Mouse (Mus musculus): ENCODE results near the gene Pnmal1. TPM values are rescaled to one million over a fixed set of nuclear protein-coding genes. Genes with fewer than 3 reads are reported as not detected.

The Pnmal1 gene
- total RNA-seq, 1 experiment from 2014 or later, result 4.6 TPM

GRCm38 (mm10) chr7:16995345-16995744 is 35.9 kb downstream of the Pnmal1 start:
- DNase-seq, result no peak

GRCm38 (mm10) chr7:16999233-16999632 is 39.8 kb downstream of the Pnmal1 start:
- DNase-seq, result no peak

GRCm38 (mm10) chr7:16999650-17000049 is 40.2 kb downstream of the Pnmal1 start:
- DNase-seq, result peak; percentile 93

- peak; percentile 89 for DNase-seq
These were observed 43.1 kb downstream of the Pnmal1 start for GRCm38 (mm10) chr7:17002375-17003195.

- DNase-seq, result no peak
These were observed 43.9 kb downstream of the Pnmal1 start for GRCm38 (mm10) chr7:17003230-17003960.

GRCm38 (mm10) chr7:17004716-17005115 is 45.2 kb downstream of the Pnmal1 start:
- no peak for DNase-seq

GRCm38 (mm10) chr7:17007300-17007699 is 47.8 kb downstream of the Pnmal1 start:
- peak; percentile 48 for DNase-seq

- no peak for DNase-seq
These were observed 50.0 kb downstream of the Pnmal1 start for GRCm38 (mm10) chr7:17009326-17010009.

- DNase-seq, result peak; percentile 49
These were observed 50.5 kb downstream of the Pnmal1 start for GRCm38 (mm10) chr7:17010010-17010347.

- DNase-seq, result no peak
These were observed 52.6 kb downstream of the Pnmal1 start for GRCm38 (mm10) chr7:17011909-17012590.

Other genes starting within 250 kb of the Pnmal1 start
- gene Ceacam9, start 237.8 kb upstream of the Pnmal1 start, total RNA-seq (2021), result not detected in 2 replicates
- gene Ap2s1, start 221.3 kb upstream of the Pnmal1 start, total RNA-seq (2021), result 130 and 147 TPM in 2 replicates
- 120 and 160 TPM in 2 replicates for gene Slc1a5, start 178.3 kb upstream of the Pnmal1 start, total RNA-seq (2021)
- 71.1 and 71.7 TPM in 2 replicates for gene Strn4, start 143.8 kb upstream of the Pnmal1 start, total RNA-seq (2021)
- 23.8 and 25.1 TPM in 2 replicates for gene Fkrp, start 142.9 kb upstream of the Pnmal1 start, total RNA-seq (2021)
- gene Prkd2, start 116.8 kb upstream of the Pnmal1 start, total RNA-seq (2021), result 25.0 and 35.4 TPM in 2 replicates
- gene Dact3, start 84.4 kb upstream of the Pnmal1 start, total RNA-seq (2021), result 2.6 and 4.1 TPM in 2 replicates
- 0.59 and 0.60 TPM in 2 replicates for gene Gng8, start 67.9 kb upstream of the Pnmal1 start, total RNA-seq (2021)
- 1.2 and 2.6 TPM in 2 replicates for gene Ptgir, start 53.2 kb upstream of the Pnmal1 start, total RNA-seq (2021)
- gene Calm3, start 35.6 kb upstream of the Pnmal1 start, total RNA-seq (2021), result 222 and 231 TPM in 2 replicates
- gene Pnmal2, start 15.0 kb upstream of the Pnmal1 start, total RNA-seq (2021), result 24.6 and 27.2 TPM in 2 replicates
- gene Gm42372, start 23.4 kb downstream of the Pnmal1 start, total RNA-seq (2021), result 1.3 and 1.6 TPM in 2 replicates
- 18.4 and 20.9 TPM in 2 replicates for gene Ccdc8, start 33.0 kb downstream of the Pnmal1 start, total RNA-seq (2021)
- gene Ppp5c, start 68.2 kb downstream of the Pnmal1 start, total RNA-seq (2021), result 90.9 and 93.2 TPM in 2 replicates
- 5.3 and 7.8 TPM in 2 replicates for gene Hif3a, start 102.7 kb downstream of the Pnmal1 start, total RNA-seq (2021)
- 0.23 and 0.33 TPM in 2 replicates for gene Psg16, start 114.4 kb downstream of the Pnmal1 start, total RNA-seq (2021)
- gene Ceacam3, start 190.6 kb downstream of the Pnmal1 start, total RNA-seq (2021), result not detected in 2 replicates
- not detected in 2 replicates for gene Psg29, start 243.8 kb downstream of the Pnmal1 start, total RNA-seq (2021)